Mouse (Mus musculus): ENCODE data around the gene Ankrd36. TPM values are rescaled to one million over a fixed set of nuclear protein-coding genes. Genes with fewer than 3 reads are reported as not detected.

The Ankrd36 gene
- polyA plus RNA-seq, 1 experiment from 2014 or later, result 0.04 TPM

GRCm38 (mm10) chr11:5734323-5734722 is 164.8 kb downstream of the Ankrd36 start:
- no peak overlapping the region for H3K4me2 ChIP-seq (ENCODE audit: low read depth, low read length)
- H3K4me1 ChIP-seq (replicated peaks; ENCODE audit: control insufficient read depth, insufficient read depth, low read length), result no peaks in the 10 kb centered on the region
- H3K36me3 ChIP-seq (ENCODE audit: control insufficient read depth, insufficient read depth, low read length), result no peaks in the 10 kb centered on the region
- no peak overlapping the region for H3K9ac ChIP-seq (ENCODE audit: low read length)
- H3K27me3 ChIP-seq (ENCODE audit: control insufficient read depth, insufficient read depth, low read depth, low read length), result no peaks in the 10 kb centered on the region
- 90% methylated on average over 4 of the region's 4 CpGs for WGBS
- H3K4me3 ChIP-seq (ENCODE audit: low read length), result no peak overlapping the region
- H3K9me3 ChIP-seq (ENCODE audit: control insufficient read depth, low read length), result no peaks in the 10 kb centered on the region
- no peak overlapping the region for H3K27ac ChIP-seq (ENCODE audit: low read length)
- ATAC-seq (ENCODE audit: low read depth), result no peak

- H3K4me3 ChIP-seq (ENCODE audit: low read length), result no peak overlapping the region
- H3K4me1 ChIP-seq (replicated peaks; ENCODE audit: control insufficient read depth, insufficient read depth, low read length), result peaks cover 2% of the 10 kb centered on the region; the same call in 1 of the 2 replicates
- H3K9me3 ChIP-seq (ENCODE audit: control insufficient read depth, low read length), result no peaks in the 10 kb centered on the region
- H3K27me3 ChIP-seq (ENCODE audit: control insufficient read depth, insufficient read depth, low read depth, low read length), result no peaks in the 10 kb centered on the region
- no peak overlapping the region for H3K9ac ChIP-seq (ENCODE audit: low read length)
- H3K4me2 ChIP-seq (ENCODE audit: low read depth, low read length), result no peak overlapping the region
- ATAC-seq (ENCODE audit: low read depth), result no peak
- 79% methylated on average over 5 of the region's 5 CpGs for WGBS
- H3K27ac ChIP-seq (ENCODE audit: low read length), result no peak overlapping the region
- H3K36me3 ChIP-seq (ENCODE audit: control insufficient read depth, insufficient read depth, low read length), result no peaks in the 10 kb centered on the region
These were observed 167.7 kb downstream of the Ankrd36 start for GRCm38 (mm10) chr11:5737137-5737536.

Other genes starting within 250 kb of the Ankrd36 start
- gene Znrf3, start 124.8 kb upstream of the Ankrd36 start, polyA plus RNA-seq (2015; fragmentation: Nextera tagmentation; extraction: Ambion mirVana), result 15.9 and 17.2 TPM in 2 replicates
- gene Xbp1, start 49.0 kb upstream of the Ankrd36 start, polyA plus RNA-seq (2015; fragmentation: Nextera tagmentation; extraction: Ambion mirVana), result 201 and 221 TPM in 2 replicates
- gene Ccdc117, start 27.5 kb upstream of the Ankrd36 start, polyA plus RNA-seq (2015; fragmentation: Nextera tagmentation; extraction: Ambion mirVana), result 18.0 and 18.6 TPM in 2 replicates
- gene Mrps24, start 146.0 kb downstream of the Ankrd36 start, polyA plus RNA-seq (2015; fragmentation: Nextera tagmentation; extraction: Ambion mirVana), result 180 TPM in 2 replicates
- gene Urgcp, start 192.7 kb downstream of the Ankrd36 start, polyA plus RNA-seq (2015; fragmentation: Nextera tagmentation; extraction: Ambion mirVana), result 26.0 and 26.7 TPM in 2 replicates
- 110 and 111 TPM in 2 replicates for gene Dbnl, start 218.8 kb downstream of the Ankrd36 start, polyA plus RNA-seq (2015; fragmentation: Nextera tagmentation; extraction: Ambion mirVana)
- gene Pgam2, start 234.0 kb downstream of the Ankrd36 start, polyA plus RNA-seq (2015; fragmentation: Nextera tagmentation; extraction: Ambion mirVana), result 46.8 and 52.4 TPM in 2 replicates

Measured in lung, embryonic 16.5 days (tissue).